Mouse (Mus musculus): ENCODE data around the gene Pde6d. TPM values are rescaled to one million over a fixed set of nuclear protein-coding genes. Genes with fewer than 3 reads are reported as not detected.

The Pde6d gene
- polyA plus RNA-seq, 1 experiment, result 76.3 TPM

DNA sequence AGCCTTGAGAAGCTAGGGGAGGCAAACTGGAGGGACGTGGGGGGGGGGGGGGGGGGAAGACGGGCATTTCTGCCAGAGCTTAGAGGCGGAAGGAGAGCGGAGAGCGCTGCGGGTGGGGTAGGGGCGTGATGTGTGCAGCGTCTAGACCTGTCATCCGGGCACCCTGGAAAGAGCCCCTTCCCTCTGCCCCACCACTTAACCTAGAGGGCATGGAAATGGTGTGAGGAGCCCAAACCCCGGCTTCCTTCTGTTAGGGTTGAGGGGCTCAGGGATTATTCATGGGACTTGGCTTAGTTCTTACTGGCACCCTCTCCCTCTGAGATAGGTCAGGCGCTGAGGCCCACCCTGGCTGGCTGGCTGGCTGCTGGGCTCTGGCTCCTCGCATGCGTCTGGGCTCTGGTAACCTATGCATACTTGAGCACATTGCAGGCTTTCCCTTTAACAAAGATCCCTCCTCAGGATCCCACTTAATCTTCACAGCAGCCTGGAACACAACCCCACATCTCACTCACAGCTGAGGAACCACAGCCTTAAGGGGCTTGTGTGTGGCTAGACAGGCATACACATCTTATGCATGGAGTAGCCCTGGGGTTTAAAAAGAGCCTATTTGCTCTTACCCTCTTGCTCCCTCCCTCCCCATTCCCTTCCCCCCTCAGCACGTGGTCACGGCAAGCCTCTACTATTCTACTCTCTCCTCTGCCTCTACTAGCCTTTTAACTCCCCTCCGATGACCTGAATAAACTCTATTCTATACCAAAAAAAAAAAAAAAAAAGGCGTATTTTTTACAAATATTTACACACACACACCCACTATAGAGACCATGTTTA lies 80.0 kb downstream of the Pde6d start:
- TF ChIP-seq GATA1 (IDR thresholded peaks at IDR 0.05; ENCODE audit: low read length), result no peak

GRCm38 (mm10) chr1:86501559-86501958 lies 80.9 kb downstream of the Pde6d start:
- TF ChIP-seq GATA1 (IDR thresholded peaks at IDR 0.05; ENCODE audit: low read length), result no peak

DNA sequence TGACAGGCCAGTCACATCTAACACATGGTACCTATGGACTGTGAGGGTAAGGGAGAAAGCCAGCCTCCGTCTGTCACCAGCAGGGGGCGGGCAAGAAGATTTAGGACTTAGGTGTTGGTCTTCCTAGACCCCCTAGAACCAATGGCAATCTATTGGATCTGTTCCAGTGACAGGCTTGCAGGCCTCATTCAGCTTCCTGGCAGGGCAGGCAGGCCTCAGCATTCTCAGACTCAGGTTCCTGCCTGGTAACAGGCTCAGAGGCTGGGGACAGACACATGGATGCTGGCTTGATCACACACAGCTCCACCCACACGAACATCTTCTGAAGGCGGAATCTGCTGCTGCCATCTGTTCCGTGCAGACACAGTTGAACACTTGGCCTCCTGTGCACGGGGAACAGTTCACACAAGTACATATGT lies 81.3 kb downstream of the Pde6d start:
- no peak for TF ChIP-seq GATA1 (IDR thresholded peaks at IDR 0.05; ENCODE audit: low read length)

DNA sequence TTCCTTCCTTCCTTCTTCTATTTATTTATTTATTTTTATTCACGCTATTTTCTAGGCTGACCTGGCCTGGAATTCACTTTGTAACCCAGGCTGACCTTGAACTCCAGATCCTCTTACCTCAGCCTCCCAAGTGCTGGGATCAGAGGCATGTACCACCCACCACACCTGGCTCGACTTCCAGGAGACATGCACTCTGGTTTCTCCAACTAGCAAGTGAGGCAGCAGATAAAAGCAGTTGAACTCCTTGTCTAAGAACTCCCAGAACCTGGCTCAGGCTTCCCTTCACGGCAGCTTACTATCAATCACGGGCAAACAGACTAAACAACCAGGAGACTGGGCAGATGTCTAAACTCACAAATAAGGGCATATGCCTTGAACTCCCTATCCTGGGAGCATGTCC lies 81.7 kb downstream of the Pde6d start:
- no peak for TF ChIP-seq GATA1 (IDR thresholded peaks at IDR 0.05; ENCODE audit: low read length)

DNA sequence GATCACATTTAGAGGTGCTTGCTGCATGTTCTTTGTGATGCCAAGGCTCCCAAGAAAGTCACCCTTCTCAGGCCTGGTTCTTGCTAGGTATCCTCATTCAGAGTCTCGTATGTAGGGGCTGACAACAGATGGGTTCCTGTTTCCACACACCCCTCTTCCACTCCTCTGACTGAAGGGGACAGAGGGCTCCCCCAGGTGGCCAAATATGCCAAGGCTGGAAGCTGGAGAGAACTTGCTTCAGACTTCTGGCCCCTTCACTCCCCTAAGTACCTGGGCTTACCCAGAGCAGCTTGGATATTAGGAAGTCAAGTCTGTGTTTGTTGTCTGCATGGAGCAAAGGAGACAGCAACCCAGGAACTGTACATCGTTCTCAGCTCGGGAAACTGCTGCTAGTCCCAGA lies 82.5 kb downstream of the Pde6d start:
- TF ChIP-seq GATA1 (IDR thresholded peaks at IDR 0.05; ENCODE audit: low read length), result no peak

- no peak for TF ChIP-seq GATA1 (IDR thresholded peaks at IDR 0.05; ENCODE audit: low read length)
Observed at GRCm38 (mm10) chr1:86498611-86499010, 83.8 kb downstream of the Pde6d start.

DNA sequence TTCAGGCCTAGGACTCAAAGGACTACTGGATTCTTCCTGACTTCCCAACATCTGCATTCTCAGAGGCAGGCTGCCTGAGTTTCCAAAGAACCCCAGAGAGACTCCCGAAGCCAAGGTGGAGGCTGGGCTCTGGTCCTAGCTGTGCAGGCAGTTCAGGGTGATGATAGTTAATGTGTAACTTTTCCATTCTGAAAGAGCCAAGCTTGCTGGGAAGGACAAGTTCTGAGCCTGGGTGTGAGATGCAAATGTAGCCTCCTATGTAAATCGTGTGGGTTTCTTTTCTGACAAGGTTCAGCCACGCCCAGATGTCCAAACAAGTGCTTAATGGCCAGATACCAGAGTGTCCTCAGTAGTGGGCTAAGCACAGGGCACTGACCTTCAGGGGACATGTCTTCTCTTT lies 84.4 kb downstream of the Pde6d start:
- no peak for TF ChIP-seq GATA1 (IDR thresholded peaks at IDR 0.05; ENCODE audit: low read length)

DNA sequence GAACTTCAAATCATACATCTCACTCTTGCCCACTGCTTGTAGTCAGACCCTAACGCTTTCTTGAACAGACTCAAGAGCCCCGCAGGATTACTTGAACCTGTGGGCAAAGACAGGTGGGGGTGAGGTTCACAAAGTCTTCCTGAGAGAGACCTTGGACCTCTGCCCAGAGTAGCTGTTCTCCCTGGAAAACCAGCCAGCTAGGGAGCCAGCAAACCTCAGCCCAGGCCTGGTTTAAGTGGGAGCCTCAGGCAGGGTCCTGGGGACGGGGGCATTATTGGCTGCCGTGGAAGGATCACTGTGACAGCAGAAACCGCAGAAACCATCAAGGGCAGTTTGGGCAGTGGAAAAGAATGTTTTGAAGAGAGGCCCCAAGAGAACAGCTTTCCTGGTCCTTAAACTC lies 85.1 kb downstream of the Pde6d start:
- TF ChIP-seq GATA1 (IDR thresholded peaks at IDR 0.05; ENCODE audit: low read length), result no peak

- TF ChIP-seq GATA1 (IDR thresholded peaks at IDR 0.05; ENCODE audit: low read length), result no peak
Observed at GRCm38 (mm10) chr1:86496340-86496739, 86.1 kb downstream of the Pde6d start.

DNA sequence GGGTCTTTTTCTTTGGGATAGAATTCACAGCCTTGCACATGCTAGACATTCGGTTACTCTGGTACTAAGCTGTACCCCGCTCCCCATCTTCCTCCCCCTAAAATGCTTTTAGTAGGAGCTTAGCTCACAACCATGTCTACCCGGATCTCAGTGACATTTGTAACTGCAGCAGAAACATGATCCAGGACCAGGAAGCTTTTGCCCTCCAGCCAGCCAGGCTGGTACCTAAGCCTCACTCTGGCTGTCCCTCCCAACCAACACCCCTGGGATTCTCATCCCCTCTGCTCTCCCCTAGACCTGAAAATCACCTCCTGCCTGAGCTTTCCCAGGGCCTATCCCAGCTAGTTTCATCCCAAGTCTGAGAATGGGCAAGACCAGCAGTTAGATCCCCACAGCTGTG lies 88.6 kb downstream of the Pde6d start:
- TF ChIP-seq GATA1 (IDR thresholded peaks at IDR 0.05; ENCODE audit: low read length), result no peak

Other genes with a start within 250 kb of the Pde6d start
- 2,220 and 2,966 TPM in 2 replicates for gene Ncl, start 223.2 kb downstream of the Pde6d start, polyA plus RNA-seq (2012)
- gene Nmur1, start 156.4 kb downstream of the Pde6d start, polyA plus RNA-seq (2012), result not detected in 2 replicates
- gene Tex44, start 156.3 kb downstream of the Pde6d start, polyA plus RNA-seq (2012), result not detected in 2 replicates
- gene Ptma, start 55.9 kb downstream of the Pde6d start, polyA plus RNA-seq (2012), result 11,652 and 16,306 TPM in 2 replicates
- gene Cops7b, start 275 bp upstream of the Pde6d start, polyA plus RNA-seq (2012), result 58.6 and 61.6 TPM in 2 replicates
- gene Nppc, start 87.9 kb upstream of the Pde6d start, polyA plus RNA-seq (2012), result not detected in 2 replicates
- gene Dis3l2, start 121.2 kb upstream of the Pde6d start, polyA plus RNA-seq (2012), result 19.7 and 20.3 TPM in 2 replicates

Measured in G1E-ER4 (cell line).